In genomic region chr1:143098307-143098706, GRCm38 (mm10) we compare ENCODE assay signal across 21 mouse cellular contexts.
DNase-seq lines count a peak whose midpoint lies in the region; ATAC-seq lines count a peak whose summit lies in the region.
"Had no signal": no experiment of that assay in that cellular context is flagged by ENCODE, and none has a peak within 500 bp of the region (broad histone marks: within the 10 kb centered on the region; RNA-seq: fewer than 3 reads in every experiment).

No protein-coding gene starts in this region.

- H3K36me3 ChIP-seq in forebrain, embryonic 13.5 days (ENCODE audit: poor library complexity, severe bottlenecking) = no peaks in the 10 kb centered on the region
- no peaks in the 10 kb centered on the region for H3K36me3 ChIP-seq in forebrain, embryonic 10.5 days (replicated peaks)
- no peaks in the 10 kb centered on the region for H3K36me3 ChIP-seq in forebrain, embryonic 16.5 days (ENCODE audit: control insufficient read depth, insufficient read depth)
- no peaks in the 10 kb centered on the region for H3K36me3 ChIP-seq in forebrain, embryonic 11.5 days (ENCODE audit: control insufficient read depth, insufficient read depth, low read length)
- no peaks in the 10 kb centered on the region for H3K36me3 ChIP-seq in midbrain, embryonic 13.5 days
- H3K36me3 ChIP-seq in midbrain, embryonic 15.5 days (replicated peaks) = no peaks in the 10 kb centered on the region
- H3K36me3 ChIP-seq: embryonic facial prominence, embryonic 12.5 days; embryonic facial prominence, embryonic 15.5 days; hindbrain, embryonic 12.5 days; hindbrain, embryonic 15.5 days had no signal

- H3K9ac ChIP-seq in forebrain, embryonic 13.5 days = no peak overlapping the region
- no peak overlapping the region for H3K9ac ChIP-seq in forebrain, embryonic 16.5 days (replicated peaks; ENCODE audit: low read depth, low read length)
- no peak overlapping the region for H3K9ac ChIP-seq in forebrain, embryonic 11.5 days (ENCODE audit: low read length)
- H3K9ac ChIP-seq in midbrain, embryonic 13.5 days (replicated peaks) = no peak overlapping the region
- no peak overlapping the region for H3K9ac ChIP-seq in midbrain, embryonic 15.5 days
- H3K9ac ChIP-seq: embryonic facial prominence, embryonic 12.5 days; embryonic facial prominence, embryonic 15.5 days; hindbrain, embryonic 12.5 days; hindbrain, embryonic 15.5 days had no signal

- no peak overlapping the region for H3K27ac ChIP-seq in forebrain, embryonic 13.5 days
- no peak overlapping the region for H3K27ac ChIP-seq in forebrain, embryonic 10.5 days
- no peak overlapping the region for H3K27ac ChIP-seq in forebrain, embryonic 16.5 days (ENCODE audit: low read length)
- H3K27ac ChIP-seq in forebrain, embryonic 11.5 days (ENCODE audit: low read depth, low read length) = no peak overlapping the region
- H3K27ac ChIP-seq in midbrain, embryonic 13.5 days = no peak overlapping the region
- no peak overlapping the region for H3K27ac ChIP-seq in midbrain, embryonic 15.5 days
- H3K27ac ChIP-seq: embryonic facial prominence, embryonic 12.5 days; embryonic facial prominence, embryonic 15.5 days; hindbrain, embryonic 12.5 days; hindbrain, embryonic 15.5 days had no signal

- no peaks in the 10 kb centered on the region for H3K4me1 ChIP-seq in forebrain, embryonic 13.5 days
- H3K4me1 ChIP-seq in forebrain, embryonic 10.5 days = no peaks in the 10 kb centered on the region
- no peaks in the 10 kb centered on the region for H3K4me1 ChIP-seq in forebrain, embryonic 16.5 days (replicated peaks; ENCODE audit: control insufficient read depth, insufficient read depth, low read length)
- H3K4me1 ChIP-seq in forebrain, embryonic 11.5 days (replicated peaks; ENCODE audit: control insufficient read depth, insufficient read depth, low read length) = no peaks in the 10 kb centered on the region
- H3K4me1 ChIP-seq in midbrain, embryonic 13.5 days (replicated peaks) = no peaks in the 10 kb centered on the region
- H3K4me1 ChIP-seq in midbrain, embryonic 15.5 days = no peaks in the 10 kb centered on the region
- H3K4me1 ChIP-seq: embryonic facial prominence, embryonic 12.5 days; embryonic facial prominence, embryonic 15.5 days; hindbrain, embryonic 12.5 days; hindbrain, embryonic 15.5 days had no signal

- no peak overlapping the region for H3K4me3 ChIP-seq in forebrain, embryonic 13.5 days
- H3K4me3 ChIP-seq in forebrain, embryonic 10.5 days = no peak overlapping the region
- no peak overlapping the region for H3K4me3 ChIP-seq in forebrain, embryonic 16.5 days (replicated peaks; ENCODE audit: low read length)
- no peak overlapping the region for H3K4me3 ChIP-seq in forebrain, embryonic 11.5 days (ENCODE audit: low read depth, low read length)
- no peak overlapping the region for H3K4me3 ChIP-seq in midbrain, embryonic 13.5 days (replicated peaks)
- H3K4me3 ChIP-seq in midbrain, embryonic 15.5 days = no peak overlapping the region
- H3K4me3 ChIP-seq: embryonic facial prominence, embryonic 12.5 days; embryonic facial prominence, embryonic 15.5 days; hindbrain, embryonic 12.5 days; hindbrain, embryonic 15.5 days had no signal

- DNase-seq in forebrain, embryonic 10.5 days (ENCODE audit: extremely low spot score, low spot score) = no peak
- no peak for DNase-seq in forebrain, embryonic 11.5 days (ENCODE audit: low spot score)
- DNase-seq: adrenal gland, adult 8-10 months; adrenal gland, postnatal 25 days; cerebellum, adult 11 months; cerebellum, adult 2 months; cerebellum, adult 9-11 months; cerebellum, postnatal 25 days; gastrocnemius, postnatal 10 days; heart, adult 11 months had no signal

- peak; percentile 81; the same call in 1 of the 2 replicates for ATAC-seq in forebrain, embryonic 13.5 days
- ATAC-seq in forebrain, embryonic 16.5 days = 0 out of 2 replicates have a peak, but pooled peaks have one; percentile 38
- no peak for ATAC-seq in forebrain, embryonic 11.5 days (replicated peaks; ENCODE audit: low FRiP score)
- ATAC-seq in midbrain, embryonic 13.5 days = 0 out of 2 replicates have a peak, but pooled peaks have one; percentile 50
- no peak for ATAC-seq in midbrain, embryonic 15.5 days (replicated peaks)
- ATAC-seq: activated CD4-positive, CD25-positive, alpha-beta regulatory T cell, adult 4 months; intestine, postnatal 0 days had no signal

- no peaks in the 10 kb centered on the region for H3K27me3 ChIP-seq in forebrain, embryonic 13.5 days
- H3K27me3 ChIP-seq in forebrain, embryonic 10.5 days (ENCODE audit: poor library complexity, severe bottlenecking) = no peaks in the 10 kb centered on the region
- no peaks in the 10 kb centered on the region for H3K27me3 ChIP-seq in forebrain, embryonic 16.5 days (replicated peaks; ENCODE audit: control insufficient read depth, insufficient read depth, low read length)
- no peaks in the 10 kb centered on the region for H3K27me3 ChIP-seq in forebrain, embryonic 11.5 days (ENCODE audit: control insufficient read depth, insufficient read depth, low read length)
- no peaks in the 10 kb centered on the region for H3K27me3 ChIP-seq in midbrain, embryonic 13.5 days
- H3K27me3 ChIP-seq in midbrain, embryonic 15.5 days (replicated peaks) = no peaks in the 10 kb centered on the region
- H3K27me3 ChIP-seq: embryonic facial prominence, embryonic 12.5 days; embryonic facial prominence, embryonic 15.5 days; hindbrain, embryonic 12.5 days; hindbrain, embryonic 15.5 days had no signal

- H3K9me3 ChIP-seq in forebrain, embryonic 13.5 days (replicated peaks) = no peaks in the 10 kb centered on the region
- no peaks in the 10 kb centered on the region for H3K9me3 ChIP-seq in forebrain, embryonic 10.5 days
- no peaks in the 10 kb centered on the region for H3K9me3 ChIP-seq in forebrain, embryonic 16.5 days (ENCODE audit: control insufficient read depth, low read length)
- H3K9me3 ChIP-seq in forebrain, embryonic 11.5 days (ENCODE audit: control insufficient read depth, low read length) = no peaks in the 10 kb centered on the region
- no peaks in the 10 kb centered on the region for H3K9me3 ChIP-seq in midbrain, embryonic 13.5 days
- no peaks in the 10 kb centered on the region for H3K9me3 ChIP-seq in midbrain, embryonic 15.5 days
- H3K9me3 ChIP-seq: embryonic facial prominence, embryonic 12.5 days; embryonic facial prominence, embryonic 15.5 days; hindbrain, embryonic 12.5 days; hindbrain, embryonic 15.5 days had no signal

- H3K4me2 ChIP-seq in forebrain, embryonic 13.5 days = no peak overlapping the region
- H3K4me2 ChIP-seq in forebrain, embryonic 16.5 days (ENCODE audit: low read length) = no peak overlapping the region
- no peak overlapping the region for H3K4me2 ChIP-seq in forebrain, embryonic 11.5 days (ENCODE audit: low read depth, low read length, severe bottlenecking)
- H3K4me2 ChIP-seq in midbrain, embryonic 13.5 days (replicated peaks) = no peak overlapping the region
- no peak overlapping the region for H3K4me2 ChIP-seq in midbrain, embryonic 15.5 days
- H3K4me2 ChIP-seq: embryonic facial prominence, embryonic 12.5 days; embryonic facial prominence, embryonic 15.5 days; heart, embryonic 11.5 days; hindbrain, embryonic 12.5 days; hindbrain, embryonic 15.5 days had no signal

Comparison
In these comparisons a context has a peak if more than half of its experiments do, and no peak if none do; other contexts are left out.
1. ATAC-seq: peak in forebrain, embryonic 13.5 days (single experiment), forebrain, embryonic 16.5 days (single experiment) and midbrain, embryonic 13.5 days (single experiment); none in forebrain, embryonic 11.5 days (single experiment) and midbrain, embryonic 15.5 days (single experiment).